Mouse (Mus musculus) frontal cortex, postnatal 10 days (tissue): Measurements from ENCODE around the gene Chdh.
A peak's percentile ranks its signal among the peaks of the same experiment; 100 is the strongest.

ENCODE experiments used
- DNase-seq, 2 experiments: peaks; one replicate each; pipeline ENCODE4 v3.0.0; 2022; ENCODE audit warnings: low spot score in 2 of 2, mixed read lengths in 1 of 2

Chdh gene

GRCm38 (mm10) chr14:30008733-30009575 is at the start of gene Chdh, which contains the start of gene Il17rb:
Gene Chdh, plus strand, starts transcription at chr14:30009023.
Gene Il17rb, minus strand, starts transcription at chr14:30008896.
- no peak for DNase-seq

DNA sequence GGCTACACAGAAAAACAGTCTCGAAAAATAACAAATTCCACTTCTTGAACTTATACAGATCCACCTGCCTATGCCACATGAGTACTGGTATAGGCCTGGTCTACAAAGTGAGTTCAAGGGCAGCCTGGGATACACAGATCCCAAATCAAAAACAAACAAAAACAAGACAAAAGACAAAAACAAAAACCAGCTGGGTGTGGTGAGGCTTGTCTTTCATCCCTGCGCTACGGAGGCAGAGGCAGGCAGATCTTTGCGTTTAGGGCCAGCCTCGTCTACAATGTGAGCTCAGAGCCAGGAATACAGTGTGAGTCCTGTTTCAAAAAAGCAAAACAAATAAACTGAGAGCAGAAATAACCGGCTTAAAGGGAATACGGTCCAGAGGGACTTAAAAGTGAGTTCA is 41.2 kb upstream of the Chdh start:
- no peak for DNase-seq

- DNase-seq = peak; percentile 93 to 98
Observed at GRCm38 (mm10) chr14:29968075-29968821, 40.6 kb upstream of the Chdh start, which contains the start of gene Selenok. Gene Selenok, plus strand, starts transcription at chr14:29968308.

GRCm38 (mm10) chr14:29971446-29971845 is 37.4 kb upstream of the Chdh start:
- no peak for DNase-seq

DNA sequence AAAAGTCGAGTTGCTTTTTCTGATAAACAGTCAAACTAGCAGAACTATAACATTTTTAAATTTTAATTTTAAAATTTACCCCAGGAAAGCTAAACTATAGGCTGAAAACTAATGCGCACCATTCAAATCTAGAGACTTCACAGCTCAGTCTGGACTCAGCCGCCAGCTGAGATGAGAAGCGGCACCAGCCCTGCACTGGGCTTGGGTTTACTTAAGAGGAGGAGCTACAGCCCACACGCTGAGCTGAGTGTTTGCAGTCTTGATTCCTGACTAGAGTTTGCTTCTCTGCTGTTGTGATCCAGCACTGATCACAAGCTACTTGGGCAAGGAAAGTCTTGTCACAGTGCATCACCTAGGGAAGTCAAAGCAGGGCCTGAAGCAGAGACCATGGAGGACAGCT is 36.8 kb upstream of the Chdh start:
- DNase-seq = no peak

- DNase-seq = no peak
Observed at GRCm38 (mm10) chr14:29976927-29977326, 31.9 kb upstream of the Chdh start.

DNA sequence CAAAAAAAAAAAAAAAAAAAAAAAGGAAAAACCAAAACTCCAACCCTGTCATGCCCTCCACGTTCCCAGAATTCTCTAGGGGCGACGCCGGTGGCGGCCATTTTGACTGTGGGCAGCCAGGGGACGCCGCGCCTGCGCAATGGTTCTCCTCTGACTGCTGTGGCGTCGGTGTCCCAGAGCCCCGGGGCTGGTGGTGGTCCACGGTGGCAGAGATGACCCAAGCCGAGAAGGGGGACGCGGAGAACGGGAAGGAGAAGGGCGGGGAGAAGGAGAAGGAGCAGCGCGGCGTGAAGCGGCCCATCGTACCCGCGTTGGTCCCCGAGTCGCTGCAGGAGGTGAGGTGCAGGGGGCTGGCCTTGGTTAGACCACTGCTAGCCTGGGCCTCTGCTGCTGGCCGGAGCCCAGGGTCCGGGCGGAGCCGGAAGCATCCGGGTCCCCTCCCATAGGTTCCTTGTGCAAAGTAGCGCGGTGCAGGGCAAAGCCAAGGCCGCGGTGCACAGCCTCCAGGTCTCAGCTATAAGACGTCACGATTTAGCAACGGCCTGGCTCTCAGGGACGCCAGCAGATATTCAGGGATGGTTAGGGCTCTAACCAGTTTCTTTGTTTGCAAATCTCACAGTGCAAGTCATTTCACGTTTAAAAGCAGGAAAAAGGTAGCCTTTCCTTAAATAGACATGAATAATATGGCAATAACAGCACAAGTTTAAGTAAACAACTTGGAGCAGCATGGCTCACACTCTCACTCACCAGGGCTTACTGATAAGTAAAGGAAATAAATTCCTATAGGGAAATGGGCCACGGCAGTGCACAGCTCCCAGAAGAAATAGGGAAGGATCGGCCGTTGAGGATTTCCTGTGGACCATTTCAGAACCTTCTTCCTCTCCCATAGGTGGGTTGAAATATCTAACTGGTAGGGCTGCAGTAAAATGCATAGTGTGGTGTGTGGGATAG is 30.3 kb upstream of the Chdh start, which contains the start of gene Actr8:
TSS of gene Actr8 (plus strand) at position 84 of the 951 bp plus-strand sequence.
- DNase-seq = peak; percentile 83 to 93

DNA sequence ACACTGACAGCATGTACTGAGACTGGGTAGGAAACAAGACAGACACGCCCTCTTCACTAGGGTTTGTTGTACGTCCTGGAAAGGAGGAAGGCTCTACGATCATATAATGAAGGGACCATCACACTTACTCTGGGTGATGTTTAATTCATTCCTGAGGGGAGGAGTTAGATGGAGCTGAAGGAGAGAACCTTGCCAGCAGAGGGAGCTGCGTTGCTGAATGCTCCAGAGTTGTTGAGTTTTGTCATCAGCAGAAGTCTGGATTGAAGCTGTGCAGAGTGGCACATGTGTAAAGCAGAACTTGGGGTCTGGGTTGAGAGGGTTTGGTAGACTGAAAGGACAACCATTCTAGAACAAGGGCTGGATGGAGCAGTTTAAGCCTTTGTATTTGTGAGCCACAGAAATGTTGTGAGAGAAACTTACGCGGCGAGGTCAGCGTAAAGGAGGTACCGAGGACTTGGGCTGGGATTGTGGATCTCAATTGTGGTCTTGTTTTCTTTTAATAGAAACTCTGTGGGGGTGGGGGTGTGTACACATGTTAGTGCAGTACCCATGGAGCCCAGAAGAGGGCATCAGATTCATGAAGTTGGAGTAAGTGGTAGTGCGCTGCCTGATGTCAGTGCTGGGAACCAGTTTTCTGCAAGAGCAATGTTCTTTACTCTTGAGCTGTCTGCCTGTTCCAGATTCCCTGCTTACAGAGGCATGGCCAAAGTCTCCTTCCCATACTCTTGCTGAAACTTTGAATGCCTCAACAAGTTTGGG is 28.2 kb upstream of the Chdh start:
- DNase-seq = no peak

DNA sequence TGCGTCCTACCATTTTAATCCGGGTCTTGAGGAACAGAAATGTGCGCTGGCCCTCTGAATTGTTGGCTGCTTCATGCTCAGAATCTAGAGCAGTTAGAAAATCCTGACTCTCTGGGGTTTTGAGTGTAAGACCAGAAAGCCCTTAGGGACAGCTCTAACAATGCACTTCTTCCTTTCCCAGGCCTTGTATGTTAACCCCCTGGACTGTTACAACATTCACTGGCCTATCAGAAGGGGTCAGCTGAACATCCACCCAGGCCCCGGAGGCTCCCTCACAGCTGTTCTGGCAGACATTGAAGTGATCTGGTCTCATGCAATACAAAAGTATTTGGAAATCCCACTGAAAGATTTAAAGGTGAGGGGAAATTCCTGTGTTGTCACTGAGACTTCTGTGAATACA is 22.7 kb upstream of the Chdh start:
- DNase-seq = no peak

- DNase-seq = no peak
Observed at GRCm38 (mm10) chr14:29987276-29987675, 21.5 kb upstream of the Chdh start.

DNA sequence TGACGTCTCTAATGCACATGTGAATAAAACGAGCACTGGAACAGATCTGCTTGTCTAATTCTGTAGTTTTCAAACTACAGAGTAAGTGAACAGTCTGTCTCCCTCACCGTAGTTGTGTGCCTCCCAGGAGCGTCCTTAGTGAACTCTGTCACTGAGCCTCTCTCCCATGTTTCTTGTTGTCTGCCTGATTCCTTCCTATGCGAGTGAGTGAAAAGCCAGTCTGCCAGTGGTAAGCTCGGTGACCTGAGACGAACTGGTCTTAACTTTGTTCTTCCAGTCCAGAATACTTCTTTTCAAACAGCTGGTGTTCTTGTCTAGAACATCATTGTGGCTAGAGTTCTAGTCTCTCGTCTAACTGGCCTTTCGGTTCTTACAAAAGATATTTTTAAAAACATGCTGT is 21.1 kb upstream of the Chdh start:
- DNase-seq = no peak

GRCm38 (mm10) chr14:29988337-29988736 is 20.5 kb upstream of the Chdh start:
- no peak for DNase-seq

GRCm38 (mm10) chr14:29994976-29995375 is 13.8 kb upstream of the Chdh start:
- no peak for DNase-seq

- DNase-seq = no peak
Observed at GRCm38 (mm10) chr14:29996000-29996751, 12.6 kb upstream of the Chdh start.

DNA sequence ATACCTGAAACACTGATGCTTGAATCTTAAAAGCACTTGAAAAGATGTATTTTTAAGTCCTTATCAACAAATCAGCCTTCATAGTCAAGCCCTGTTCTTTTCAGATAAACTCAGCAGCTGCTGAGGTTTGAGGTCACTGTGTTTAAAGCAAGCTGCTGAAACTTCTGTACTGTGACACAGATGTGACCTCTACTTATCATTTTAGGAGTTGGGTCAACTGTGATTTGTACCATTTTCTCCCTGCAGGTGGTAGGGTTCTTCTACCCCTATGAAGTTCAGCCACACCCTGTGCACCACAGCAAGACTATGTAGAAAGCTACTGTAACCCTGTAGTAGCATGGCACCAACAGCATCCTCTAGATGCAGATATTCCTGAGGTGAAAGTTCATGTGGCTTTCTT is 11.5 kb upstream of the Chdh start:
- no peak for DNase-seq

DNA sequence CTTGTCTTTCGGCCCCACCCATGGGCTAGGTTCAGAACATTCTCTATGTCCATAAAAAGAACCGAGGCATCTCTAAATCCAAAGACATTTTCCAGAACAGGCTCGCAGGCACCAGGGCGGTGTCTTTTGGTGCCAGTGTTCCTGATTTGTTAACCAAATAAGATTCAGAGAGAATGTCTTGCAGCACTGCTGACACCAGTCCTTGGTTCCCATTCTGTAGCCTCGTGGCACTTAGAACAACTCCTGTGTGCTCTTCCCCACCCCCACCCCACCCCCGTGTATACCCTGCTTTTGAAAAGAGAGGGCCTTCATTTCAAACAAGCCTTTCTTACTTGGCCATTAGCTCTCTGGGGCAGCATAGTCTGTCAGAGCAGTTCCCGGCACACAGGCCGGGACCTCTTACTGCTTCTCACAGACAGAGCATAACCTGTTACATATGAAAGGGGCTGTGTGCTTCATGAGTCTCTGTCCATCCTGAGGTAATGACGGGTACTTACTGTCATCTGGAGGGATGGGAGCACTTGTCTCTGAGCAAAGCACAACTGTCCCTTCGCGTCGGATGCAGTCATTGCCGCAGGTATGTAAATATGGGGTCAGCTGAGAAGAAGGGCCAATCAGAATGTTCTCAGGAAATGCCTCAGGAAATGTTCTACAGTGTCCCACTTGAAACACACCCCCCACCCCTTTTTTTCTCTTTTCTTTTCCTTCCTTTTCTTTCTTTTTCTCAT is 9.9 kb upstream of the Chdh start:
- DNase-seq = no peak

- DNase-seq = no peak
Observed at GRCm38 (mm10) chr14:29999475-29999811, 9.4 kb upstream of the Chdh start.

- no peak for DNase-seq
Observed at GRCm38 (mm10) chr14:30009864-30010560, 1.2 kb downstream of the Chdh start.
